Mouse (Mus musculus) c-Kit-positive CD71-positive TER-119-negative erythroid progenitor cells, embryonic 14.5 days (primary cell): ENCODE data around the gene En1.

Experiments
- DNase-seq: peaks from one replicate; pipeline ENCODE4 v3.0.0-alpha.2; 2013; ENCODE audit warnings: low read depth

En1 gene

DNA sequence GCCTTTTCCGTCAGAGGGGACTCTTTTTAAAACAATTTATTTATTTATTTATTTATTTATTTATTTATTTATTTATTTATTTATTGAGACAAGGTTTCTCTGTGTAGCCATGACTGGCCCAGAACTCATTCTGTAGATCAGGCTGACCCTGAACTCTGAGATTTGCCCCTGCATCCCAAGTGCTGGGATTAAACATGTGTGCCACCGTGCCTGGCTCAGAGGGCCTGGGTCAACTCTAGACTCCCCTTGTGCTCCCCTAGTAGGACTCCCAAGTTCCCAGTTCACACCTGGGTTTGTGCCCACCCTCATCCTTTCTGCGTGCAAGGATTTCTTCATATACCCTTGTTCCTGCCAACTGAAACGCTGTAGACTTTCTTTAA lies 25.4 kb downstream of the En1 start:
- DNase-seq, result no peak

DNA sequence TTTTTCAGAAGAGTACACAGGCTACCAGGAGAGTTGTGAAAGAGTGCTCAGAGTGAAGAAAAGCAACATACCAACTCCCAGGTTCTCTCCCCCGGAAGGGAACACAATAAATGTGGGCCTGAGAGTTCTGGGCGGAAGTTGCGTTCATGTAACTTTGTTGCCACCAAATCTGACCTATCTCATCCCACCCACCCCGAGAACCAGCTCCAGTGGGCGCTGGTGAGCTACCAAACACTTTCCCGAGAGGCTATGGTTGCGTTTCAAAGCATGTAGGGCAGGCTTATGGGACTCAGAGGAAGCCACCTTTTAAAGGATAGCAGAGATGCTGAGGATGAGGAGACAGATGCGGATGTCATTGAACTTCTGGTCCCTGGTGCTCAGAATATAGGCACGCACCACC lies 26.6 kb downstream of the En1 start:
- no peak for DNase-seq

DNA sequence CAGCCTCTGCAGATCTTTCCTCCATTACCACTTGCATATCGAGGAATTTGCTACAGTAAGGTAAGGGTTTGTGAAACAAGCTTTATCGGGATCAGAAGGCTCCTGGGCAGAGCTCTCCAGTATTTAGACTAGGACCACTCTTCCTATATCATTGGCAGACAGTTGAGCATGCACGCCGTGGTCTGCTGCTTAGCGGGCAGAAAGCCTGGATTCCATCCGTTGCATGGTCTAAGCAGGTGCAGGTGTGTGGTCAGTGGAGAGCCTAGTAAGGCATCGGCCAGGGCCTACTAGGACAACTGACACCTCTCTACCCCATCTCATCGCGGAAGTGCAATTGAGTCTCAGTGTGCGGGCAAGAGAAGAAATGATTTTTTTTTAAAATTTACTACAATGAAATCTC lies 41.2 kb downstream of the En1 start:
- no peak for DNase-seq

DNA sequence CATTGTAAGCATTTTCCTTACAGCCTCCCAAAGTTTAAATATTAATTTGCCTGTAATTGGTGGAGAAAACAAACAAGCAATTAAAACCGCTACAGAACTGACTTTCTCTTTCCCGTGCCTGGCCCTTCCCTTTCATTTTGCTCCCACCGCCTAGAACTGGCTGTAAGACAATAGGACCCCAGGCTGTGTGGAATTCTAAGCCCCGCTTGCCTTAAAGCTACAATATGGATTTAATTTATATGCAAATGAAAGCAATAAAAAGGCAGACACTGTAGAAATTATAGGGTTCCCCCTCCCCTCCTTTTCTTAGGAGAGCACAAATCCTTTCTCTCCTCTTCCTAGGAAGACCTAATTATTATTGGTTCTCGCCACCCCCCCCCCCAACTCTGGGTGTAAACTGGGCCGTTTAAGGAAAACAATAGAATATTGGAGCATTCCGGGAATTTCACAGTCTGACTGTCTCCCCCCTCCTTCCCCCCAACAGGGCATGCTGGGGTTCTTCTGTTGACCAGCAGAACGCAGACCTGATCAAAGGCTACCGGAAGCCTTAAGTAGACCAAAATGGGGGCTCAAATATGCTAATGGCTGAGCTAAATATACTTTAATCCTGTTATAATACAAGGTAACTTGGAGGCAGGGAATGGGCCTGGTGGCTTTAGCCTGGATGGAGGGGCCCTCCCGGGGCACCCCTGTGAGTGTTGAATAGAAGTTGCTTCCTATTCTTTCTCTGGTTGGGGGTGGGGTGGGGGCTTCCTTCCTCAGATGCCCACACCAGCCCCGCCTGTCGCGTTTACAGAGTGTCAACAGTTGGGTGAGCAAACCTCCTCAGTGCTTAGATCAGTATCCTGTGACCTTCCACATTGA lies 41.9 kb downstream of the En1 start:
- no peak for DNase-seq

DNA sequence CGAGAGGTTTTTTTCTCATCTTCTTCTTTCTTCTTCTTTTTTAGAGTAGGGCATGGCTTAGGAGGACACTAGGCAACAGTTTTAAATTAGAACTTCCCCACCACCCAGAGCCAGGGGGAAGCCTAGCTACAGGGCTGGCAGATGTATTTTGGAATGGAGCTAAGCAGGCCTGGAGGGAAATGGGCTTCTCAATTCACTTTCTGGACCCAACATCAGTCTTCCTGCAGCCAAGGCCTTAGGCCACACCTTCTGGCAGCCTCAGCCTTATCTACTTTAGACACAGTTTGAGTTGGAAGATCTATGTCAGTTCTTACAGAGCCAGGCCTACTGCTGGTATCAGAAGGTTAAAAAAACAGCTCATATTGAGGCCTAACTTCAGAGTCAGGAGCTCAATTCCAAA lies 42.5 kb downstream of the En1 start:
- DNase-seq, result peak; percentile 16

DNA sequence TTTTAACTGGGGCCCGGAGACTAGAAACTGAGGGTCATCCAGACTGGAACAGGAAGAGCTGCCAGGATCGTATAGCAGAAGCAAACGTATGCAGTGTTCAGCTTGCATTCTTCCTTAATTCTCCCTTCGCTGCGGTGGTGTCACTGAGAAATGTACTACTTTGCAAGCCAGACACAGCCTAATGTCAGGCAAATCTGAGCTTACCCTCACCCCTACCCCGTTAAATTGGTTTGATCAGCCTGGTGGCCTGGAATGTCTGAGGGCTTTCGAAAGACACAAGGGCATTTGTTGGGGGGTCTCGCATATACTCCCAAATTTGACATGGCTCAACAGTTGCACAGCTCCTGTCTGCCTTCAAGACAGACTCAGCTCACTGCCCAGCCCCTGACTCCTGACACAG lies 47.9 kb downstream of the En1 start:
- no peak for DNase-seq

DNA sequence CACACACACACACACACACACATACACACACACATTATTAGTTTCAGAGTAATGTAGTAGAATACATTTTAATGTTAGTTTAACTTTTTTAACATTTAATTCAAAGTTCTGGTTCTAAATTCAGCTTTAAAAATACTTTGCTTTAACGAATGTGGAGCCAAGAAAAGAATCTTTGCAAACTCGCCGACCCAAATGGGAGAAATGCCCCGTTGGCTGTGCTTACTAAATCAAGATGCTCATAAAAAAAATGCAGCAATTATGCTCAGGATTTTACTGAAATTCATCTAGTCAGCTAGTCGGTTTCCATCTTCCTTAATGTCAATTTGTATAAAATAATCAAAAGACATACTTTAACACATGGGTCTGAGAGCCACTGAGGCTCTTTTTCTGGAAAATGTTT lies 49.8 kb downstream of the En1 start:
- DNase-seq, result no peak

DNA sequence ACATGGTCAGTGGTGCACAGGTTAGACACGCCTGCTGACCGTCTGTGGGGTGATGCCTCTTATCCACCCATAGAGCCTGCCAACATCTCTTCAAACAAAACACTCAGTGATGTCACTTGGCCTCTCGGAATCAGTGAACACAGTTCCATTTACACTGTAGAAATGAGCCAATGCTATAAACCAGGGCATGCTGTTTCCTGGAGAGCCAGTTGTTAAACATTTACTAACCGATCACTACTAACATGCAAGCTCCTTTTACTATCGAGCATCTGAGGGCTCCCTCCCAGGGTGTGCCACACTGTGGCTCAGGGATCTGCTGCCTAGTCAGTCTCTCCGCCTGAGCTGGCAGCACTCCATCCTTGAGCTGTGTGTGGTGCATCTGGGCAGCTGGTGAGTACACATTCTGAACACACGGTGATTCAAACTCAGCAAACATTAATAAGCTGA lies 52.8 kb downstream of the En1 start:
- DNase-seq, result no peak
